Mouse (Mus musculus) CH12.LX (cell line): Measurements from ENCODE around the gene Spire2. TPM values are rescaled to one million over a fixed set of nuclear protein-coding genes. Genes with fewer than 3 reads are reported as not detected.

Experiments used
- DNase-seq: peaks from one replicate; pipeline ENCODE4 v3.0.0-alpha.2; 2013; ENCODE audit errors: extremely low read depth
- H3K27ac ChIP-seq: 2 replicates; pipeline ENCODE4 v1.5.1; 2012; ENCODE audit warnings: low read depth, mild to moderate bottlenecking, control low read depth, moderate library complexity; ENCODE audit not compliant: insufficient read depth
- H3K27me3 ChIP-seq: replicated peaks from 2 replicates; pipeline ENCODE3; 2012; ENCODE audit warnings: inconsistent platforms
- H3K36me3 ChIP-seq, 2 experiments: replicated peaks in 1 of 2; 2 replicates each; pipeline versions ENCODE3 to v1.6.1; 2012; ENCODE audit warnings: inconsistent platforms in 1 of 2, low read length in 1 of 2, mild to moderate bottlenecking in 1 of 2, mixed read lengths in 1 of 2, moderate library complexity in 1 of 2; ENCODE audit not compliant: control insufficient read depth in 1 of 2, insufficient read depth in 1 of 2
- H3K4me1 ChIP-seq, 2 experiments: 2 replicates each; pipeline ENCODE4 v1.6.1; 2012; ENCODE audit warnings: inconsistent platforms in 1 of 2, moderate library complexity in 1 of 2; ENCODE audit not compliant: insufficient read depth in 2 of 2, control insufficient read depth in 1 of 2
- H3K4me2 ChIP-seq: 2 replicates; pipeline ENCODE4 v1.6.1; 2012; ENCODE audit warnings: low read depth, mild to moderate bottlenecking, control low read depth; ENCODE audit not compliant: poor library complexity, insufficient read depth, severe bottlenecking
- H3K4me3 ChIP-seq, 3 experiments: fragments of 150-350 bp in 1 of 3; sonication (generic) in 1 of 3; replicated peaks in 1 of 3; 2 replicates each; pipeline versions ENCODE3 to v1.5.1; 2011 to 2012; ENCODE audit warnings: low read depth in 2 of 3, low read length in 2 of 3, mild to moderate bottlenecking in 2 of 3, moderate library complexity in 2 of 3, control low read depth in 1 of 3, improper control_type of control experiment in 1 of 3, inconsistent platforms in 1 of 3, mixed read lengths in 1 of 3; ENCODE audit not compliant: poor library complexity in 1 of 3
- H3K79me2 ChIP-seq: replicated peaks from 2 replicates; pipeline ENCODE4 v1.6.1; 2012; ENCODE audit warnings: mild to moderate bottlenecking, moderate library complexity; ENCODE audit not compliant: control insufficient read depth, poor library complexity, insufficient read depth, severe bottlenecking; ENCODE audit errors: extremely low read depth
- H3K9ac ChIP-seq: 2 replicates; pipeline ENCODE4 v1.6.1; 2012; ENCODE audit warnings: low read depth, mild to moderate bottlenecking, control low read depth, moderate library complexity; ENCODE audit not compliant: insufficient read depth
- H3K9me3 ChIP-seq: replicated peaks from 2 replicates; pipeline ENCODE3; 2012; ENCODE audit warnings: low read length, inconsistent platforms, mixed read lengths
- BHLHE40 ChIP-seq: IDR thresholded peaks from 2 replicates; pipeline ENCODE4 v1.6.1; 2011; ENCODE audit warnings: mild to moderate bottlenecking, low read depth, low read length, improper control_type of control experiment
- CHD1 ChIP-seq: IDR thresholded peaks from 2 replicates; pipeline ENCODE4 v1.6.1; 2012; ENCODE audit warnings: low read depth, low read length, improper control_type of control experiment, inconsistent platforms
- CHD2 ChIP-seq: IDR thresholded peaks from 2 replicates; pipeline ENCODE4 v1.6.1; 2011; ENCODE audit warnings: low read length, improper control_type of control experiment
- ELF1 ChIP-seq: IDR thresholded peaks from 2 replicates; pipeline ENCODE4 v1.6.1; 2014; ENCODE audit warnings: low read depth, mild to moderate bottlenecking, inconsistent platforms, low read length, improper control_type of control experiment
- EP300 ChIP-seq: IDR thresholded peaks from 2 replicates; pipeline ENCODE4 v1.6.1; 2011; ENCODE audit warnings: low read length, improper control_type of control experiment
- ETS1 ChIP-seq: conservative IDR thresholded peaks from 2 replicates; pipeline ENCODE4 v1.6.1; 2012; ENCODE audit warnings: low read depth, mild to moderate bottlenecking, inconsistent platforms, low read length, improper control_type of control experiment, moderate library complexity
- IRF4 ChIP-seq: IDR thresholded peaks from 2 replicates; pipeline ENCODE4 v1.6.1; 2014; ENCODE audit warnings: low read depth, mild to moderate bottlenecking, inconsistent platforms, low read length, improper control_type of control experiment
- JUN ChIP-seq: IDR thresholded peaks from 2 replicates; pipeline ENCODE4 v1.6.1; 2011; ENCODE audit warnings: low read depth, mild to moderate bottlenecking, low read length, improper control_type of control experiment, moderate library complexity; ENCODE audit not compliant: insufficient read depth
- JUND ChIP-seq: conservative IDR thresholded peaks from 2 replicates; pipeline ENCODE4 v1.6.1; 2011; ENCODE audit warnings: low read depth, low read length, improper control_type of control experiment
- KAT2A ChIP-seq: IDR thresholded peaks from 2 replicates; pipeline ENCODE4 v1.6.1; 2012; ENCODE audit warnings: low read length, improper control_type of control experiment, inconsistent platforms; ENCODE audit not compliant: insufficient replicate concordance
- MAX ChIP-seq: IDR thresholded peaks from 2 replicates; pipeline ENCODE4 v1.6.1; 2011; ENCODE audit warnings: low read length, improper control_type of control experiment
- MAZ ChIP-seq: IDR thresholded peaks from 2 replicates; pipeline ENCODE4 v1.6.1; 2012; ENCODE audit warnings: low read depth, mild to moderate bottlenecking, inconsistent platforms, low read length, improper control_type of control experiment, moderate library complexity
- MYC ChIP-seq: IDR thresholded peaks from 2 replicates; pipeline ENCODE4 v1.6.1; 2011; ENCODE audit warnings: low read depth, mild to moderate bottlenecking, improper control_type of control experiment, low read length
- NELFE ChIP-seq: IDR thresholded peaks from 2 replicates; pipeline ENCODE4 v1.6.1; 2011; ENCODE audit warnings: low read depth, low read length, improper control_type of control experiment
- PAX5 ChIP-seq: IDR thresholded peaks from 2 replicates; pipeline ENCODE4 v1.6.1; 2012; ENCODE audit warnings: low read length, inconsistent platforms, mixed read lengths
- POLR2A ChIP-seq: IDR thresholded peaks from 2 replicates; pipeline ENCODE4 v1.6.1; 2011; ENCODE audit warnings: low read depth, mild to moderate bottlenecking, improper control_type of control experiment, low read length
- RAD21 ChIP-seq: IDR thresholded peaks from 2 replicates; pipeline ENCODE4 v1.6.1; 2011; ENCODE audit warnings: low read depth, mild to moderate bottlenecking, low read length, improper control_type of control experiment, moderate library complexity
- SIN3A ChIP-seq: IDR thresholded peaks from 2 replicates; pipeline ENCODE4 v1.6.1; 2012; ENCODE audit warnings: low read length, improper control_type of control experiment, inconsistent platforms
- TCF12 ChIP-seq: IDR thresholded peaks from 2 replicates; pipeline ENCODE4 v1.6.1; 2014; ENCODE audit warnings: low read depth, mild to moderate bottlenecking, inconsistent platforms, low read length, improper control_type of control experiment
- USF1 ChIP-seq: IDR thresholded peaks from 2 replicates; pipeline ENCODE4 v1.6.1; 2014; ENCODE audit warnings: low read depth, mild to moderate bottlenecking, inconsistent platforms, low read length, improper control_type of control experiment
- USF2 ChIP-seq: conservative IDR thresholded peaks from 2 replicates; pipeline ENCODE4 v1.6.1; 2011; ENCODE audit warnings: low read depth, low read length, improper control_type of control experiment
- ZMIZ1 ChIP-seq: IDR thresholded peaks from 2 replicates; pipeline ENCODE4 v1.6.1; 2012; ENCODE audit warnings: low read depth, mild to moderate bottlenecking, inconsistent platforms, low read length, improper control_type of control experiment
- dilution Hi-C: fragments of 300-500 bp; cut with MboI; formaldehyde crosslinking; loops from 2 replicates; pipeline ENCODE4 v1.14.3; 2020; ENCODE audit warnings: low sequenced_read_pairs; ENCODE audit not compliant: extremely low pct_unique_long_range_greater_than_20kb, extremely low pct_ligation_motif_present
- in situ Hi-C: fragments of 300-500 bp; cut with MboI; formaldehyde crosslinking; loops from 3 replicates; pipeline ENCODE4 v1.14.3; 2019; ENCODE audit warnings: low sequenced_read_pairs, low pct_ligation_motif_present, low pct_unique_long_range_greater_than_20kb, mixed read lengths
- polyA plus RNA-seq: library from polyadenylated mRNA; unstranded; fragments of >175 nt; gene quantifications from 2 replicates; pipeline ENCODE4 v1.2.1, GENCODE M21; 2012; ENCODE audit warnings: low read depth; ENCODE audit not compliant: insufficient read length
- total RNA-seq, 2 experiments: library from RNA; depleted of rRNA; stranded (reverse); fragments of 300-350 nt in 1 of 2; fragments of >200 nt in 1 of 2; gene quantifications; 2 replicates each; pipeline ENCODE4 v1.2.3; 2012 to 2014

Gene Spire2
- total and polyA plus RNA-seq, 3 experiments, result 1.1 to 2.9 (median 2.6) TPM

GRCm38 (mm10) chr8:123329961-123330360, 2.6 kb upstream of the Spire2 start:
- Histone ChIP-seq H3K9ac (no peak overlapping the region), H3K36me3 (no peaks in the 10 kb centered on the region), H3K4me1 (peaks cover 8 to 33% of the 10 kb centered on the region in 2 experiments), H3K27ac (no peak overlapping the region), H3K4me2 (no peak overlapping the region), H3K79me2 (no peaks in the 10 kb centered on the region), H3K9me3 (no peaks in the 10 kb centered on the region), H3K4me3 (no peak overlapping the region), H3K27me3 (peaks cover 55% of the 10 kb centered on the region)
- dilution Hi-C loops, result no loop called here
- TF ChIP-seq ZMIZ1 (no peak), NELFE (no peak), SIN3A (no peak), PAX5 (no peak), USF2 (no peak), CHD1 (no peak), CHD2 (no peak)
- no peak for DNase-seq
- in situ Hi-C loops, result loop anchor here (5.0 kb wide), 1 partner anchor 32 kb away; no protein-coding TSS in a partner anchor

GRCm38 (mm10) chr8:123330701-123331100, 1.8 kb upstream of the Spire2 start:
- peaks cover 8 to 33% of the 10 kb centered on the region in 2 experiments for H3K4me1 ChIP-seq
- in situ Hi-C loops (no loop called here), dilution Hi-C loops (no loop called here)
- H3K9me3 ChIP-seq, result no peaks in the 10 kb centered on the region
- no peak overlapping the region for H3K4me3 ChIP-seq
- no peak overlapping the region for H3K4me2 ChIP-seq
- no peaks in the 10 kb centered on the region for H3K36me3 ChIP-seq
- TF ChIP-seq ETS1, result no peak
- no peak for TF ChIP-seq ZMIZ1
- TF ChIP-seq ELF1, result no peak
- no peak for TF ChIP-seq JUND
- no peak for TF ChIP-seq JUN
- TF ChIP-seq USF1, result no peak
- no peak for TF ChIP-seq RAD21
- TF ChIP-seq MAZ, result no peak
- no peak for TF ChIP-seq MYC
- no peak overlapping the region for H3K27ac ChIP-seq
- no peaks in the 10 kb centered on the region for H3K79me2 ChIP-seq
- no peak for DNase-seq
- no peak overlapping the region for H3K9ac ChIP-seq
- peaks cover 51% of the 10 kb centered on the region for H3K27me3 ChIP-seq

GRCm38 (mm10) chr8:123331301-123331700, 1.2 kb upstream of the Spire2 start:
- H3K27me3 ChIP-seq, result peaks cover 50% of the 10 kb centered on the region
- H3K4me3 ChIP-seq, result peak overlapping the region in 1 of 3 experiments; percentile 59
- in situ Hi-C loops (no loop called here), dilution Hi-C loops (no loop called here)
- H3K9ac ChIP-seq, result peak overlapping the region; percentile 6
- no peak for DNase-seq
- H3K4me1 ChIP-seq, result peaks cover 8 to 33% of the 10 kb centered on the region in 2 experiments
- H3K9me3 ChIP-seq, result no peaks in the 10 kb centered on the region
- H3K36me3 ChIP-seq, result no peaks in the 10 kb centered on the region
- H3K79me2 ChIP-seq, result no peaks in the 10 kb centered on the region
- H3K4me2 ChIP-seq, result peak overlapping the region; percentile 48
- H3K27ac ChIP-seq, result no peak overlapping the region
- no peak for TF ChIP-seq IRF4
- no peak for TF ChIP-seq RAD21
- TF ChIP-seq MAX, result 0 out of 2 replicates have a peak, but pooled peaks have one; percentile 34
- no peak for TF ChIP-seq SIN3A
- TF ChIP-seq EP300, result peak; percentile 49
- TF ChIP-seq BHLHE40, result 0 out of 2 replicates have a peak, but pooled peaks have one; percentile 4
- TF ChIP-seq POLR2A, result no peak
- TF ChIP-seq CHD2, result no peak
- TF ChIP-seq JUND, result peak; percentile 87
- TF ChIP-seq TCF12, result no peak
- TF ChIP-seq KAT2A, result no peak
